Mouse (Mus musculus): ENCODE data around the gene Dpyd. TPM values are rescaled to one million over a fixed set of nuclear protein-coding genes. Genes with fewer than 3 reads are reported as not detected.

Gene Dpyd
- polyA plus RNA-seq, 1 experiment, result 2.3 TPM

- Histone ChIP-seq H3K4me3 (replicated peaks; ENCODE audit: insufficient read depth, low read depth, low read length) (no peak overlapping the region), H3K27me3 (ENCODE audit: control insufficient read depth, insufficient read depth, low read length) (no peaks in the 10 kb centered on the region), H3K27ac (ENCODE audit: insufficient read depth, low read length) (no peak overlapping the region), H3K4me1 (ENCODE audit: control insufficient read depth, insufficient read depth, low read length) (no peaks in the 10 kb centered on the region)
- TF ChIP-seq CTCF (IDR thresholded peaks at IDR 0.05; ENCODE audit: borderline replicate concordance, insufficient read depth, low read depth, low read length) (no peak), POLR2A (IDR thresholded peaks at IDR 0.05; ENCODE audit: borderline replicate concordance, insufficient read depth, low read length) (no peak)
- DNase-seq, result no peak
- WGBS, result 64% methylated on average over 2 of the region's 2 CpGs
These were observed 885.6 kb downstream of the Dpyd start for GRCm38 (mm10) chr3:119447559-119447958.

- H3K4me3 ChIP-seq (replicated peaks; ENCODE audit: insufficient read depth, low read depth, low read length), result no peak overlapping the region
- TF ChIP-seq POLR2A (IDR thresholded peaks at IDR 0.05; ENCODE audit: borderline replicate concordance, insufficient read depth, low read length) (no peak), CTCF (IDR thresholded peaks at IDR 0.05; ENCODE audit: borderline replicate concordance, insufficient read depth, low read depth, low read length) (no peak)
- H3K27me3 ChIP-seq (ENCODE audit: control insufficient read depth, insufficient read depth, low read length), result no peaks in the 10 kb centered on the region
- 81% methylated on average over 2 of the region's 2 CpGs for WGBS
- H3K27ac ChIP-seq (ENCODE audit: insufficient read depth, low read length), result no peak overlapping the region
- no peak for DNase-seq
- no peaks in the 10 kb centered on the region for H3K4me1 ChIP-seq (ENCODE audit: control insufficient read depth, insufficient read depth, low read length)
These were observed 902.1 kb downstream of the Dpyd start for GRCm38 (mm10) chr3:119464073-119464472.

- Histone ChIP-seq H3K27me3 (ENCODE audit: control insufficient read depth, insufficient read depth, low read length) (no peaks in the 10 kb centered on the region), H3K27ac (ENCODE audit: insufficient read depth, low read length) (no peak overlapping the region), H3K4me3 (replicated peaks; ENCODE audit: insufficient read depth, low read depth, low read length) (no peak overlapping the region), H3K4me1 (ENCODE audit: control insufficient read depth, insufficient read depth, low read length) (no peaks in the 10 kb centered on the region)
- no peak for DNase-seq
- TF ChIP-seq POLR2A (IDR thresholded peaks at IDR 0.05; ENCODE audit: borderline replicate concordance, insufficient read depth, low read length) (no peak), CTCF (IDR thresholded peaks at IDR 0.05; ENCODE audit: borderline replicate concordance, insufficient read depth, low read depth, low read length) (no peak)
- WGBS, result 71% methylated on average over 1 of the region's 1 CpGs
These were observed 902.5 kb downstream of the Dpyd start for GRCm38 (mm10) chr3:119464479-119464878.

GRCm38 (mm10) chr3:119467723-119468122, 905.8 kb downstream of the Dpyd start:
- Histone ChIP-seq H3K27me3 (ENCODE audit: control insufficient read depth, insufficient read depth, low read length) (no peaks in the 10 kb centered on the region), H3K4me3 (replicated peaks; ENCODE audit: insufficient read depth, low read depth, low read length) (no peak overlapping the region), H3K27ac (ENCODE audit: insufficient read depth, low read length) (no peak overlapping the region), H3K4me1 (ENCODE audit: control insufficient read depth, insufficient read depth, low read length) (no peaks in the 10 kb centered on the region)
- TF ChIP-seq CTCF (IDR thresholded peaks at IDR 0.05; ENCODE audit: borderline replicate concordance, insufficient read depth, low read depth, low read length) (no peak), POLR2A (IDR thresholded peaks at IDR 0.05; ENCODE audit: borderline replicate concordance, insufficient read depth, low read length) (no peak)
- 64% methylated on average over 2 of the region's 2 CpGs for WGBS
- DNase-seq, result no peak

All from cerebellum, adult 2 months (tissue).